Mouse (Mus musculus) heart, postnatal 0 days (tissue): ENCODE measurements at regions not wholly inside any gene's neighbourhood (a gene's known extent, or its start where the extent isn't known, plus 50 kb on each side); places are given as distances from the start of the nearest gene placed in this dataset.

Experiments used
- ATAC-seq: fragments of 200-750 bp; cut with Nextera tagmentation; 2 replicates; pipeline ENCODE4 v1.8.0; 2017; ENCODE audit warnings: low read depth, moderate number of reproducible peaks, moderate library complexity; ENCODE audit not compliant: insufficient read depth
- DNase-seq: peaks from one replicate; pipeline ENCODE4 v3.0.0-alpha.2; 2016; ENCODE audit warnings: low spot score
- H3K27ac ChIP-seq: fragments of 300-500 bp; sonication (generic); 2 replicates; pipeline ENCODE4 v1.5.1; 2014; ENCODE audit warnings: low read depth, mild to moderate bottlenecking
- H3K27me3 ChIP-seq: fragments of 300-500 bp; sonication (generic); 2 replicates; pipeline ENCODE4 v1.6.1; 2014; ENCODE audit warnings: low read length, mixed read lengths; ENCODE audit not compliant: control insufficient read depth, insufficient read depth
- H3K36me3 ChIP-seq: fragments of 300-500 bp; sonication (generic); replicated peaks from 2 replicates; pipeline ENCODE4 v1.6.1; 2014; ENCODE audit warnings: low read length, mixed read lengths; ENCODE audit not compliant: control insufficient read depth, insufficient read depth
- H3K4me1 ChIP-seq: fragments of 300-500 bp; sonication (generic); 2 replicates; pipeline ENCODE4 v1.6.1; 2014; ENCODE audit warnings: antibody characterized with exemption; ENCODE audit not compliant: control insufficient read depth, insufficient read depth
- H3K4me2 ChIP-seq: fragments of 300-500 bp; sonication (generic); 2 replicates; pipeline ENCODE4 v1.6.1; 2014; ENCODE audit warnings: low read depth, mild to moderate bottlenecking, low read length, moderate library complexity
- H3K4me3 ChIP-seq: fragments of 300-500 bp; sonication (generic); 2 replicates; pipeline ENCODE4 v1.5.1; 2014; ENCODE audit warnings: low read depth, low read length
- H3K9ac ChIP-seq: fragments of 300-500 bp; sonication (generic); replicated peaks from 2 replicates; pipeline ENCODE4 v1.6.1; 2014; ENCODE audit warnings: low read depth, low read length, mixed read lengths
- H3K9me3 ChIP-seq: fragments of 300-500 bp; sonication (generic); replicated peaks from 2 replicates; pipeline ENCODE4 v1.6.1; 2016; ENCODE audit warnings: low read length; ENCODE audit not compliant: control insufficient read depth
- CTCF ChIP-seq: IDR thresholded peaks from 2 replicates; pipeline ENCODE4 v1.5.1; 2016; ENCODE audit warnings: antibody characterized with exemption, control low read depth, low read depth
- EP300 ChIP-seq: IDR thresholded peaks from 2 replicates; pipeline ENCODE4 v1.6.1; 2016; ENCODE audit warnings: antibody characterized with exemption, low read depth
- WGBS: fragments of 180-500 bp; shearing (Covaris S2); extraction: QIAGEN DNeasy Blood & Tissue Kit; methylation state at CpG from one replicate; pipeline ENCODE4 v1.1.7; 2014; 5-methylcytosine and 5-hydroxymethylcytosine counted together

- 57% methylated on average over 1 of the region's 1 CpGs for WGBS
- no peak for ATAC-seq
- no peak for TF ChIP-seq CTCF
- TF ChIP-seq EP300, result no peak
These were observed 70.4 kb upstream of the Kcnmb2 start for GRCm38 (mm10) chr3:31831913-31832312.

GRCm38 (mm10) chr3:31841253-31841652 is 61.1 kb upstream of the Kcnmb2 start:
- no peak overlapping the region for H3K27ac ChIP-seq
- H3K4me2 ChIP-seq, result no peak overlapping the region
- H3K9me3 ChIP-seq, result no peaks in the 10 kb centered on the region
- H3K4me3 ChIP-seq, result no peak overlapping the region
- WGBS, result 67% methylated on average over 1 of the region's 1 CpGs
- no peak for DNase-seq
- H3K27me3 ChIP-seq, result no peaks in the 10 kb centered on the region
- H3K9ac ChIP-seq, result no peak overlapping the region
- TF ChIP-seq EP300 (no peak), CTCF (no peak)
- no peak for ATAC-seq
- no peaks in the 10 kb centered on the region for H3K4me1 ChIP-seq
- no peaks in the 10 kb centered on the region for H3K36me3 ChIP-seq

More at GRCm38 (mm10) chr3:31831913-31832312, 70.4 kb upstream of the Kcnmb2 start:
- Histone ChIP-seq H3K9me3 (no peaks in the 10 kb centered on the region), H3K4me2 (no peak overlapping the region), H3K4me1 (no peaks in the 10 kb centered on the region), H3K4me3 (no peak overlapping the region), H3K27ac (no peak overlapping the region), H3K27me3 (no peaks in the 10 kb centered on the region), H3K36me3 (no peaks in the 10 kb centered on the region), H3K9ac (no peak overlapping the region)
- DNase-seq, result no peak

GRCm38 (mm10) chr3:31847087-31847486 is 55.2 kb upstream of the Kcnmb2 start:
- H3K4me1 ChIP-seq, result no peaks in the 10 kb centered on the region
- no peak overlapping the region for H3K27ac ChIP-seq
- H3K9me3 ChIP-seq, result no peaks in the 10 kb centered on the region
- DNase-seq (no peak), ATAC-seq (no peak)
- no peak overlapping the region for H3K9ac ChIP-seq
- no peaks in the 10 kb centered on the region for H3K27me3 ChIP-seq
- 81% methylated on average over 4 of the region's 4 CpGs for WGBS
- no peak for TF ChIP-seq EP300
- TF ChIP-seq CTCF, result no peak
- H3K4me2 ChIP-seq, result no peak overlapping the region
- no peaks in the 10 kb centered on the region for H3K36me3 ChIP-seq
- no peak overlapping the region for H3K4me3 ChIP-seq
